Mouse (Mus musculus): Measurements from ENCODE around the gene Gm14459.
"Not testable (repeated sequence)": the region's sequence is repeated elsewhere in the genome, so short reads cannot be mapped to it uniquely, and the experiment has no call there.

The Gm14459 gene

GRCm38 (mm10) chrX:8524854-8525253 is at the start of gene Gm14459:
Gene Gm14459 (minus strand): TSS chrX:8524954.
- no peak for DNase-seq (ENCODE audit: low read depth, low spot score)

GRCm38 (mm10) chrX:8548155-8548554 is 23.4 kb upstream of the Gm14459 start, which contains the start of gene Ssxb6:
Gene Ssxb6 (minus strand): TSS chrX:8548255.
- DNase-seq (ENCODE audit: low read depth, low spot score): not testable (repeated sequence)
